Mouse (Mus musculus): ENCODE results near the gene Lrrc8c.

The Lrrc8c gene

DNA sequence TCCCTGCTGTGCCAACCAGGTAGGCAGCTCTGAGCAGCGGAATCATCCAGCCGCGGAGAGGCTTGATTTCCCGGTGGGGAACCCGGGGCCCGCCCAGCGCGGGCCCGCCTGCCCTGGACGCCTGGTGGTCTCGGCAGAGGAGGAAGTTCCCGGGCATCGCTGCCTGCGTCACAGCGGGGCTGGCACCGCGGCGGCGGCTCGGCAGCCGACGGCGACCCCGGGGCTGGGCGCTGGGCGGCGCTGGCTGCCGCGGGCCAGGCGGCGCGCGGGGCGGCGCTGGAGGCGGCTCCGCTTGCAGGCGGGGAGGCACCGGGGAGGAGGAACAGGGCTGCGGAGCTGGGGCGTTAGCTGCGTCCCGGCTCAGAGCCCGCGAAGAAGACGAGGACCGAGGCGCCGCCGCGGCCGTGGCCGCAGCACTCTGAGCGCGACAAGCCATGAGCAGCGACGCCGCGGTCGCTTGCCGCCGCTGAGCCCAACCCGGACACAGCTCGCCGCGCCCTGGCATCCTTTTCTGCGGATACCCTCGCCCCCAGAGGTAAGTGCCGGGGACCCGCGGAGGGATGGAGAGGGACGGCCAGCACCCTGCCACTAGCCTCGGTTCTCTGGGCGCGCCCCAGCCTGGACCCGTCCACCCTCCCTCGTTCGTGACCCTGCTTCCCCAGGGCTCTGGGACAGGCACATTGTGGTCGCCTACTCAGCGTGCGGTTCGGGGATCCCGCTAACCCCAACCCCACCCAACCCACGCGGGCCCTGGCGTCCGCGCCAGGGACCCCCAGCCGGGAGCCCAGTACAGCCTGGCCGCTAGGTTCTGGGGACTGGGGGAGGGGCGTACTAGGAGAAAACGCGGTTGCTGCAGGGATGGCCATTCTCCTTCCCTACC lies at the start of gene Lrrc8c:
Gene Lrrc8c (plus strand): TSS at position 293 of the 880 bp plus-strand sequence.
- ATAC-seq (ENCODE audit: insufficient number of reproducible peaks, low FRiP score, low TSS enrichment): peak; percentile 87

DNA sequence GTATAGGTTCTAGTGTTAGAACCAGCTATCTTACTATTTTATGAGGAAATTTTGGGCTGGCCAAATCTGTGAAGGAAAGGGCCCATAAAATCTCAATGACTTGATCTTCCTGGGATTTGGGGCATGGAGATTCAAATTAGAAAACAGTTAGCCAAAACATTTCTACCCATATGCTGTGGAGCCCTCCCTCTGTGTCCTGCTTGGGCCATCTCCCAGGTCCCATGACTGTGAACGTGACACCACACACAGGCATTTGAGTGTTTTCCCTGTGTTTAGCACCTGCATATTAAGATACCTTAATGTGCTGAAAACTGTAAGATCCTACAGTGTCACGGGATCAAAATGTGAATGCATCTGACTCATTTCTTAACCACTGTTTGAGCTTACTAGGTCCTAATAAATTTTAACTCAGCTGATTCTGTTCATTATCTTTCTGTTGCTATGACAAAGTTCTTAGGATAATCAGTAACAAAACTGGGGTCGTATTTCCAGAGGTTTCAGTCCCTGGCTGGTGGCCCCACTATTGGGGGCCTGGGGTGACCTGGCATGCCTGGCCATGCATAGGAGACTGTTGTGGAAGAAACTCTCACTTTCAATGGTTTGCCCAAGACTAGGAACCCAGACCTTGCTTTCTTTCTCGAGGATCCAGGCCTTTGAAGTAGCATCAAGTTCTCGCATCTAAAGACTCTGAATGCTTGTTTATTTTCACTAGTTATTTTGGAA lies 46.0 kb upstream of the Lrrc8c start:
- ATAC-seq (ENCODE audit: insufficient number of reproducible peaks, low FRiP score, low TSS enrichment): 0 out of 2 replicates have a peak, but pooled peaks have one; percentile 52

DNA sequence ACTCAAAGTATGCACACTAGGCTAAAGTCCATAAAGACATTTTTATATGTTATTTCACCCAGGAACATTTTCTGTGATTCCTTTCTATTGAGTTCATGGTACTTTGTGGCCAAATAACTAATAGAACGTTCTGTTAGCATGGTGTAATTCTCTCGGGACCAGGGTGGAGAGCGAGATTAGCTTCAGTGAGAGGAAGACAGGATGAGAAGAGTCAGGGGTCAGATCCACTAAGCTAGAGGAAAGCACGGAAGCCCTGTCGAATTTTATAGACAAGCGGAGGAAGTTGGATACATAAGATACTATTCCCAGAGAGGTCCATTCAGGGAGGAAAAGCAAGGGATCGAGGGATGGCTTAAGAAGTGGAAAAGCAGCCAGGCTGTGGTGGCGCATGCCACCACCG lies 41.7 kb upstream of the Lrrc8c start:
- no peak for ATAC-seq (ENCODE audit: insufficient number of reproducible peaks, low FRiP score, low TSS enrichment)

DNA sequence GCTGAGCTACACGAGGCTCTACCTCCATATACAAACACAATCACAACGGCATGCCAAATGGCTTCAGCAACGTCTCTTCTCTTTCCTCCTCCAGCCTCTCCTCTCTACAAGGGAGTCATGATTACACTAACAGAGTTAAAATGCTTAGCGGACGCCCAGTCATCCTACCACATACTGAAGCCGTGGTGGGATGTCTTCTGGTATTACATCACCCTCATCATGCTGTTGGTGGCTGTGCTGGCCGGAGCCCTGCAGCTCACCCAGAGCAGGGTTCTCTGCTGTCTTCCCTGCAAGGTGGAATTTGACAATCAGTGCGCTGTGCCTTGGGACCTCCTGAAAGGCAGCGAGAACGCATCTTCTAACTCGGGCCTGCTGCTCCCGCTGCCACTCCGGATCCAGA lies 39.5 kb upstream of the Lrrc8c start:
- ATAC-seq (ENCODE audit: insufficient number of reproducible peaks, low FRiP score, low TSS enrichment): no peak

DNA sequence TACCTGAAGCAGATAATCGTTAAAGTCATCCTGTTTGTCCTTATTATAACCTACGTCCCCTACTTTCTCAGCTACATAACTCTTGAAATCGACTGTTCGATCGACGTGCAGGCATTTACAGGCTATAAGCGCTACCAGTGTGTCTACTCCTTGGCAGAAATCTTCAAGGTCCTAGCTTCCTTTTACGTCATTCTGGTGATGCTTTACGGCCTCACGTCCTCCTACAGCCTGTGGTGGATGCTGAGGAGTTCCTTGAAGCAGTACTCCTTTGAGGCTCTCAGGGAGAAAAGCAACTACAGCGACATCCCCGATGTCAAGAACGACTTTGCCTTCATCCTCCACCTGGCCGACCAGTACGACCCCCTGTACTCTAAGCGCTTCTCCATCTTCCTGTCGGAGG lies 38.6 kb upstream of the Lrrc8c start:
- no peak for ATAC-seq (ENCODE audit: insufficient number of reproducible peaks, low FRiP score, low TSS enrichment)

GRCm38 (mm10) chr5:105483632-105484031 lies 35.6 kb upstream of the Lrrc8c start:
- no peak for ATAC-seq (ENCODE audit: insufficient number of reproducible peaks, low FRiP score, low TSS enrichment)

DNA sequence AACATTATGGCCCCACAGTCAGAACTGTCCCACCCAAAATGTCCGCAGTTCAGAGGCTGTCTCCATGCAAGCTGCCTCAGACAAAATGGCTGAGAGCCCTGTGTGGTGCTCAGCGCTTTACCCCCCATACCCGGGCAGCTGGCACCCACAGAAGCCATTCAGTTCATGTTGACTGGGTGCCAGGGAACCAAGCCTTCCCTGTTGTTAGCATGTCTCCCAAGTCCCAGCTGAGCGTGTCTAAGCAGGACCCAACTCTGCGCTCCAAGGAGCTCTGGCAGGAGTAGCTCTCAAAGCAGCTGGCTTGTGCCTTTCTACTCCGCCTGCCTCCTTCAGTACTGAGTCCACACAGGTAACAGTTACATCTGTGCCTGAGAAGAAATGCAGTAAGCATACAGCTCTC lies 34.9 kb upstream of the Lrrc8c start:
- no peak for ATAC-seq (ENCODE audit: insufficient number of reproducible peaks, low FRiP score, low TSS enrichment)

GRCm38 (mm10) chr5:105484891-105485290 lies 34.3 kb upstream of the Lrrc8c start:
- no peak for ATAC-seq (ENCODE audit: insufficient number of reproducible peaks, low FRiP score, low TSS enrichment)

DNA sequence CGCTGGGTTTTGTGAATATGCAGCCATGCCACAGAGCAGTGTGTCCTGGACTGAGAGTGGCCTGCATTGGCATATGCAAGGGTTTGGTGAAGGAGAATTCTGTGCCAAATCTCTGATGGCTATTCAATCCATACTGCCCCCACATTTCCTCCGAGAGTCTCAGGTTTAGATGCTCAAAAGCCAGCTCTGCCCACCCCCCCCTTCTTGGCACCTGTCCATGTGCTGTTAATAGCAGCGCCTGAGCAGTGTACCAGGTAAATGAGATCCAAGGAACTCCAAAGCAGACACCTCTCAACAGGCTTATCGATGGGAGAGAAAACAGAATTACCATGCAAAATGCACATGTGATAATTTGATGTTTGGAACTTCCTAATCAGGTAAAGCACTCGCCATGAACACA lies 29.0 kb upstream of the Lrrc8c start:
- ATAC-seq (ENCODE audit: insufficient number of reproducible peaks, low FRiP score, low TSS enrichment): no peak

- ATAC-seq (ENCODE audit: insufficient number of reproducible peaks, low FRiP score, low TSS enrichment): no peak
Observed at GRCm38 (mm10) chr5:105491389-105491788, 27.8 kb upstream of the Lrrc8c start.

GRCm38 (mm10) chr5:105492367-105493246 lies 26.6 kb upstream of the Lrrc8c start:
- peak; percentile 59; the same call in 1 of the 2 replicates for ATAC-seq (ENCODE audit: insufficient number of reproducible peaks, low FRiP score, low TSS enrichment)

DNA sequence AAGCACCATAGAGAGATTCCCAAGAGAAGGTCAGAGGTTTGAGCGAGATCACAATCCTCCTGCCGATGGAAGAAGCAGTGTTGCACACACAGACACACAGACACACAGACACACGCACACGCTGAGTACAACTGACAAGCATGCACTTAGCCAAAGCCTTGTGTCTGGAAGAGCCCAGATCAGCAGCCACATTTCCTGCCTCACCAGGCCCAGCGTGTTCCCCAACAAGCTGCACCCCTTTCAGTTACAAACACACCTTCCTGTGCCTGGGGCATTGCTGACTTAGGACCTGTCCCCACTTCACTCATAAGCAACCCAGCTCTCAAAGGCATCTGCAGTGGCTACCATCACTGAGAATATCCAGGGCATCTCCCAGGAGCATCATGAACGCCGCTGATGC lies 25.8 kb upstream of the Lrrc8c start:
- no peak for ATAC-seq (ENCODE audit: insufficient number of reproducible peaks, low FRiP score, low TSS enrichment)

- no peak for ATAC-seq (ENCODE audit: insufficient number of reproducible peaks, low FRiP score, low TSS enrichment)
Observed at GRCm38 (mm10) chr5:105494246-105494917, 24.8 kb upstream of the Lrrc8c start.

- ATAC-seq (ENCODE audit: insufficient number of reproducible peaks, low FRiP score, low TSS enrichment): no peak
Observed at GRCm38 (mm10) chr5:105494918-105495901, 24.0 kb upstream of the Lrrc8c start.

DNA sequence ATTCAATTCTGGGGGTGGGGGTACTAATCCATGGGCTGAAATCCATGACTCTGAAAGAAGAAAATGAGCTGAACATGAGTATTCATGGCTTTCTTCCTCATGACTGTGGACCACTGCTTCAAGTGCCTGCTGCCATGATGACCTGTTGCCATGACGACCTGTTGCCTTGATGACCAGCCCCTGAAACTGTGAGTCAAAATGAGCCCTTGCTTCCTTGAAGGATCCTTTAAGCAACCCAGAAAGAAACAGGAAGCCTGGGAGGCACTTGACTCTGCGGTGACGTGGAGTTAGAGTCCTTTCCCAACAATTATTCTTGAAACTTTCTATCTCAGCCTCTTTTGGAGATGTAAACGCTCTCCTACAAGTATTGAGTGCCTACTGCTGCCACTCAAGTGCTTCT lies 23.1 kb upstream of the Lrrc8c start:
- no peak for ATAC-seq (ENCODE audit: insufficient number of reproducible peaks, low FRiP score, low TSS enrichment)

- no peak for ATAC-seq (ENCODE audit: insufficient number of reproducible peaks, low FRiP score, low TSS enrichment)
Observed at GRCm38 (mm10) chr5:105496586-105496985, 22.6 kb upstream of the Lrrc8c start.

GRCm38 (mm10) chr5:105498429-105499000 lies 20.7 kb upstream of the Lrrc8c start:
- no peak for ATAC-seq (ENCODE audit: insufficient number of reproducible peaks, low FRiP score, low TSS enrichment)

- no peak for ATAC-seq (ENCODE audit: insufficient number of reproducible peaks, low FRiP score, low TSS enrichment)
Observed at GRCm38 (mm10) chr5:105499396-105499795, 19.8 kb upstream of the Lrrc8c start.
